Mouse (Mus musculus) kidney, adult 2 months (tissue): ENCODE data around the gene Shmt2.

Experiments
- CTCF ChIP-seq: fragments of 200-500 bp; conservative IDR thresholded peaks from 2 replicates; pipeline ENCODE4 v1.5.1; 2011; ENCODE audit warnings: low read depth, mild to moderate bottlenecking, control low read depth, low read length, moderate library complexity, mixed read lengths; ENCODE audit not compliant: insufficient read depth, insufficient read length
- POLR2A ChIP-seq: fragments of 200-500 bp; IDR thresholded peaks from one replicate; pipeline ENCODE4 v1.6.1; 2011; ENCODE audit warnings: low read depth, low read length, control low read depth

DNA sequence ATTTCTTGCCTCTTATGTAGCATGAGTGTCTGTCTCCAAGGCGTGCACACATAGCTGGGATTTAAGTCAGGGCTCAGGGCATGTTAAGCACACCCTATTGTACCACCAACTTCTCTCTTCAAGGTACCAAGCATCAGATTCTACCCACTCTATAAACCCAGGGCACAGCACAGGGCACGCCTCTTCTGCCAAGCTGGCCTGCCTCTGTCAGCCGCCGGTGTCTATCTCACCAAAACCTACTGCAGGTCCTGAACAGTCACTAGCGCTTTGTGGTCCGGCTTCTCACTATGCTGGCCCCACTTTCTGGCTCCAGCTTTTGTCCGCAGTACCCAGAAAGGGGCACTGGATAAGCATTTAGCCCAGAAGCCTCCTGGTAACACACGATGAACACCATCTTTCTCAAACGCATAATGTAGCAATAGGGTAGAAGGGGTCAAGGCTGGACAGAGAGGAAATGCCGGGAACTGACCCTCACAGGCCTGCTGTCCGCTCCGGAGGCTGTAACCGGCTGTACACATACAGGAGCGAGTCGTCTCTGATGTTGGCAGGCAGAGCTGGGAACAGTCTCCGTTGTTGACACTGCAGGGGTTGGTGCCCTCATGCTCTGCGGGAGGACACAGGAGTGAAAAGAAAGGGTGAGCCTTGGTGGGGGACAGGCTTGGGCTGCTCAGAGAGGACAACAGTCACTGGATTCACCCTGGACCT lies 48.8 kb upstream of the Shmt2 start:
- TF ChIP-seq POLR2A: no peak
- TF ChIP-seq CTCF: no peak
